Mouse (Mus musculus): Measurements from ENCODE around the gene Ms4a4c. TPM values are rescaled to one million over a fixed set of nuclear protein-coding genes. Genes with fewer than 3 reads are reported as not detected.
"Not testable (repeated sequence)": the region's sequence is repeated elsewhere in the genome, so short reads cannot be mapped to it uniquely, and the experiment has no call there.

The Ms4a4c gene
- total RNA-seq, 1 experiment from 2014 or later = 109 TPM

GRCm38 (mm10) chr19:11443964-11444363 lies 39.4 kb downstream of the Ms4a4c start:
- ATAC-seq (replicated peaks; ENCODE audit: insufficient number of reproducible peaks, low FRiP score, low TSS enrichment, poor library complexity, severe bottlenecking) = no peak

GRCm38 (mm10) chr19:11447238-11447637 lies 42.7 kb downstream of the Ms4a4c start:
- ATAC-seq (replicated peaks; ENCODE audit: insufficient number of reproducible peaks, low FRiP score, low TSS enrichment, poor library complexity, severe bottlenecking) = peak; percentile 76

GRCm38 (mm10) chr19:11459041-11459440 lies 54.5 kb downstream of the Ms4a4c start:
- not testable (repeated sequence) for ATAC-seq (replicated peaks; ENCODE audit: insufficient number of reproducible peaks, low FRiP score, low TSS enrichment, poor library complexity, severe bottlenecking)

GRCm38 (mm10) chr19:11464795-11465194 lies 60.2 kb downstream of the Ms4a4c start:
- peak; percentile 91 for ATAC-seq (replicated peaks; ENCODE audit: insufficient number of reproducible peaks, low FRiP score, low TSS enrichment, poor library complexity, severe bottlenecking)

GRCm38 (mm10) chr19:11466471-11466870 lies 61.9 kb downstream of the Ms4a4c start:
- ATAC-seq (replicated peaks; ENCODE audit: insufficient number of reproducible peaks, low FRiP score, low TSS enrichment, poor library complexity, severe bottlenecking) = no peak

- not testable (repeated sequence) for ATAC-seq (replicated peaks; ENCODE audit: insufficient number of reproducible peaks, low FRiP score, low TSS enrichment, poor library complexity, severe bottlenecking)
These were observed 63.8 kb downstream of the Ms4a4c start for GRCm38 (mm10) chr19:11468361-11468760.

- ATAC-seq (replicated peaks; ENCODE audit: insufficient number of reproducible peaks, low FRiP score, low TSS enrichment, poor library complexity, severe bottlenecking) = peak; percentile 83
These were observed 64.6 kb downstream of the Ms4a4c start, which contains the start of gene Ms4a6c for GRCm38 (mm10) chr19:11469215-11469614. Gene Ms4a6c (plus strand): TSS chr19:11469366.

Other genes starting within 250 kb of the Ms4a4c start
- gene 1700025F22Rik, start 239.4 kb upstream of the Ms4a4c start, total RNA-seq (2017) = not detected in 3 replicates
- gene Ms4a13, start 208.0 kb upstream of the Ms4a4c start, total RNA-seq (2017) = not detected in 3 replicates
- not detected in 3 replicates for gene Ms4a12, start 172.3 kb upstream of the Ms4a4c start, total RNA-seq (2017)
- 74.5 to 134 TPM (median 101 TPM) in 3 replicates for gene Ms4a1, start 138.5 kb upstream of the Ms4a4c start, total RNA-seq (2017)
- gene Ms4a5, start 120.9 kb upstream of the Ms4a4c start, total RNA-seq (2017) = not detected in 3 replicates
- gene Ms4a14, start 90.3 kb upstream of the Ms4a4c start, total RNA-seq (2017) = 0.29 to 0.64 TPM in 2 of 3 replicates, not detected in the other
- gene Ms4a7, start 68.6 kb upstream of the Ms4a4c start, total RNA-seq (2017) = 2.2 to 2.4 TPM (median 2.4 TPM) in 3 replicates
- gene Ms4a4a, start 29.2 kb upstream of the Ms4a4c start, total RNA-seq (2017) = 8.1 to 35.7 TPM (median 9.7 TPM) in 3 replicates
- gene Ms4a4b, start 38.8 kb downstream of the Ms4a4c start, total RNA-seq (2017) = 78.1 to 289 TPM (median 80.3 TPM) in 3 replicates
- gene Ms4a6c, start 64.6 kb downstream of the Ms4a4c start, total RNA-seq (2017) = 292 to 487 TPM (median 394 TPM) in 3 replicates
- 50.1 to 131 TPM (median 127 TPM) in 3 replicates for gene Gm8369, start 81.2 kb downstream of the Ms4a4c start, total RNA-seq (2017)
- 127 to 138 TPM (median 132 TPM) in 3 replicates for gene Ms4a6b, start 111.7 kb downstream of the Ms4a4c start, total RNA-seq (2017)
- not detected in 3 replicates for gene Ms4a4d, start 132.0 kb downstream of the Ms4a4c start, total RNA-seq (2017)
- gene Ms4a6d, start 200.1 kb downstream of the Ms4a4c start, total RNA-seq (2017) = 8.2 to 23.7 TPM (median 14.1 TPM) in 3 replicates
- gene Ms4a2, start 218.9 kb downstream of the Ms4a4c start, total RNA-seq (2017) = 22.8 to 63.8 TPM (median 63.0 TPM) in 3 replicates
- 0.96 TPM in 1 of 3 replicates, not detected in the others for gene Ms4a3, start 236.1 kb downstream of the Ms4a4c start, total RNA-seq (2017)

Data from monocyte, adult 5-6 weeks (primary cell).